Mouse (Mus musculus): ENCODE data around the gene Aldh1a2.

Aldh1a2 gene

GRCm38 (mm10) chr9:71213636-71214035 is 2.0 kb upstream of the Aldh1a2 start:
- in situ Hi-C loops (cut with MboI; ENCODE audit: unreplicated experiment in 2 of 2), result loop anchor here in 1 of 2 experiments (10.0 to 25.0 kb wide), 2 partner anchors 324 to 401 kb away; no protein-coding TSS in a partner anchor

- in situ Hi-C loops (cut with MboI; ENCODE audit: unreplicated experiment in 2 of 2), result loop anchor here in 1 of 2 experiments (10.0 to 25.0 kb wide), 2 partner anchors 321 to 398 kb away; no protein-coding TSS in a partner anchor
These were observed 727 bp downstream of the Aldh1a2 start for GRCm38 (mm10) chr9:71216036-71216995.

- in situ Hi-C loops (cut with MboI; ENCODE audit: unreplicated experiment in 2 of 2), result loop anchor here in 1 of 2 experiments (10.0 to 25.0 kb wide), 2 partner anchors 320 to 398 kb away; no protein-coding TSS in a partner anchor
These were observed 1.6 kb downstream of the Aldh1a2 start for GRCm38 (mm10) chr9:71216996-71217792.

- in situ Hi-C loops (cut with MboI; ENCODE audit: unreplicated experiment in 2 of 2), result loop anchor here in 1 of 2 experiments (10.0 to 25.0 kb wide), 2 partner anchors 320 to 397 kb away; no protein-coding TSS in a partner anchor
These were observed 2.2 kb downstream of the Aldh1a2 start for GRCm38 (mm10) chr9:71217793-71218095.

DNA sequence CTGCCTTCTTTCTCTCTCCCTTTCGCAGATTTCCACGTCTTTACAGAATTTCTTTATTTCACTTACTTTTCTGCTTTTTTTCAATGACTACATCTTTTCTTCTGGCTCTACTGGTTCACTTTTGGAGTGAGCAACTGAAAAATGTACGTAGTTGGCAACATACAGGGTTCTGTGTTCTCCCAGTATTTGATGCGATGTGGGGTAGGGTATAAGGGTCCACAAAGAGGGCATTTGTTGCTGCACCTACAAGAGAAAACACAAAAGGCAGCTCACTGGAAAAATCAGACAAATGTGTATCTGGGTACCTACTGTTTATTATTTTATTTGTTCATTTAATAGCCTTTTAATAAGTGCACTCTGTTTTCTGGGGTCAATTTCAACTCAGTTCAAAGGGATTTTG is 3.6 kb downstream of the Aldh1a2 start:
- in situ Hi-C loops (cut with MboI; ENCODE audit: unreplicated experiment in 2 of 2), result loop anchor here in 1 of 2 experiments (10.0 to 25.0 kb wide), 2 partner anchors 318 to 396 kb away; no protein-coding TSS in a partner anchor

GRCm38 (mm10) chr9:71220401-71220800 is 4.8 kb downstream of the Aldh1a2 start:
- in situ Hi-C loops (cut with MboI; ENCODE audit: unreplicated experiment in 2 of 2), result loop anchor here in 1 of 2 experiments (25.0 kb wide), 1 partner anchor 317 kb away; no protein-coding TSS in a partner anchor

- in situ Hi-C loops (cut with MboI; ENCODE audit: unreplicated experiment in 2 of 2), result no loop called here
These were observed 11.8 kb downstream of the Aldh1a2 start for GRCm38 (mm10) chr9:71227226-71227970.

DNA sequence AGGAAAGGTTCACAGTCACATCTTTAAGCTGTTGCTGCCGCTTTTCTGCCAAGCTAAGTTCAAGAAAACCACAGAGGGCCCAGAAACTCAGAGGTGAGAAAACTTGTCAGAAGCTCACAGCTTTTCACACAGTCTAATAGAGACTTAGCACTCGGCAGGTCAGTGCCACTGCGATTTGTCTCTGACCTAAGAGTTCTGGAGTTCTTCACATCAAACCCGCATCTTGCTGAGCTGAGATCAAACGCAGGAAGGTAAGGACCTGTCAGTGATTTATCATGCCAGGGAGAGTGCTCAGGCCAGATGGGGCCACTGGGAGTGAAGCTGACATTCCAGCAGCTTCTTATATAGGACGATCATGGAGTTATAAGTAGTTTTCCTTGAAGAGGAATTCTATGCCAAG is 14.4 kb downstream of the Aldh1a2 start:
- in situ Hi-C loops (cut with MboI; ENCODE audit: unreplicated experiment in 2 of 2), result no loop called here

- in situ Hi-C loops (cut with MboI; ENCODE audit: unreplicated experiment in 2 of 2), result no loop called here
These were observed 21.0 kb downstream of the Aldh1a2 start for GRCm38 (mm10) chr9:71236540-71236939.

- in situ Hi-C loops (cut with MboI; ENCODE audit: unreplicated experiment in 2 of 2), result no loop called here
These were observed 24.3 kb downstream of the Aldh1a2 start for GRCm38 (mm10) chr9:71239926-71240325.

- in situ Hi-C loops (cut with MboI; ENCODE audit: unreplicated experiment in 2 of 2), result no loop called here
These were observed 26.2 kb downstream of the Aldh1a2 start for GRCm38 (mm10) chr9:71241515-71242411.

GRCm38 (mm10) chr9:71242412-71242781 is 26.8 kb downstream of the Aldh1a2 start:
- in situ Hi-C loops (cut with MboI; ENCODE audit: unreplicated experiment in 2 of 2), result no loop called here

DNA sequence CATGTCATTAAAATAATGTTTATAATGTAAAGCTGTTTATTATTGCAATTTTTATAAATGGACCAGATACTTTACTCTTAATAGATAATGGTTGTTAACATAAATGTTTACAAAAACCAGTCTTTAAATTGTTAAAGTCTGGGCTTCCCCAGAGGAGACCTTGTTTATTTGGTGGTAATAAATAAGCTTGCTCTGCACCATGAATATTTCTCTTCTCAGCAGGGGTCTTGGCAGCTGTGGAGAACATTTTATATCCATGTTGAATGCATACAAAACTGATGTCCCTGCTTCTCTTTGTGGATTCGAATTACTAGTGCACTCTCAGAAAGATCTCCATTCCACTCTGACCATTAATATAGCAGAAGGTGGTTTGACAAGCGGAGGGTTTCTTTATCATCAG is 38.8 kb downstream of the Aldh1a2 start:
- in situ Hi-C loops (cut with MboI; ENCODE audit: unreplicated experiment in 2 of 2), result no loop called here

DNA sequence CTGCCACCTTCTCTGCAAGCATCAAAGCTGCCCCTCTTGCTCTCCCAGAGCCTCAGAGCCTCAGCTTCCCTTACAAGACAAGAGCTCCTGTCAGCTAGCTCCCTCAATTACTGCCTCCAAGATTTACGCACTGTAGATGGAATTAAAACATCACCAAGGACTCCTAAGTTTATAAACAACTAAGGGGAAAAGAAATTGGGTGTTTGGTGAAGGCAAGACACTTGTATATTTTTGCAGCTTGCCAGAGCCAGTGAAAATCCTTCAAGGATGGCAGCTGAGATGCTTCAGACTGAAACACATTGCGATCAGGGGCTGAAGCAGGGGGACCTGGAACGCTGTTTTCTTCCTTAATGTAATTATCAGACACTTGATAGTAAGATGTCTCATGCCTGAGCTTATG is 47.1 kb downstream of the Aldh1a2 start:
- in situ Hi-C loops (cut with MboI; ENCODE audit: unreplicated experiment in 2 of 2), result no loop called here

DNA sequence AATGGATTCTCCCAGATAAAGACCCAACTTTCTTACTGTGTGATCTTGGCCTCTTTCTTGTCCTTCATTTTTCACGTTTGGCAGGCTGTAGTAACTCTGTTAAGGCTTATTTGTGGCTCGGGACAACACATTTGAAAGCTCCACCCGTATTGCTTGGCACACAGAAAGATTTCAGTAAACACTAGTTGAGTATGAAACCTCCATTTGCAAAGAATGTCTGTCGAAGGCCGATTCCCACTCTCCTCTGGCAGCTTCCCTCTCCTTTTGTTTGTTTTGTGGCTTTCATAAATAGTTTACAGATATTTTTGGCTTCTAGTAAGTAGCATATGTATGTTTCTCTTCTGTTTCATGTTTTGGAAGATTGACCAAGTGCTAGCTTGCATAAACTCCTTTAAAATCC is 54.1 kb downstream of the Aldh1a2 start:
- in situ Hi-C loops (cut with MboI; ENCODE audit: unreplicated experiment in 2 of 2), result no loop called here

GRCm38 (mm10) chr9:71270205-71270604 is 54.6 kb downstream of the Aldh1a2 start:
- in situ Hi-C loops (cut with MboI; ENCODE audit: unreplicated experiment in 2 of 2), result no loop called here

DNA sequence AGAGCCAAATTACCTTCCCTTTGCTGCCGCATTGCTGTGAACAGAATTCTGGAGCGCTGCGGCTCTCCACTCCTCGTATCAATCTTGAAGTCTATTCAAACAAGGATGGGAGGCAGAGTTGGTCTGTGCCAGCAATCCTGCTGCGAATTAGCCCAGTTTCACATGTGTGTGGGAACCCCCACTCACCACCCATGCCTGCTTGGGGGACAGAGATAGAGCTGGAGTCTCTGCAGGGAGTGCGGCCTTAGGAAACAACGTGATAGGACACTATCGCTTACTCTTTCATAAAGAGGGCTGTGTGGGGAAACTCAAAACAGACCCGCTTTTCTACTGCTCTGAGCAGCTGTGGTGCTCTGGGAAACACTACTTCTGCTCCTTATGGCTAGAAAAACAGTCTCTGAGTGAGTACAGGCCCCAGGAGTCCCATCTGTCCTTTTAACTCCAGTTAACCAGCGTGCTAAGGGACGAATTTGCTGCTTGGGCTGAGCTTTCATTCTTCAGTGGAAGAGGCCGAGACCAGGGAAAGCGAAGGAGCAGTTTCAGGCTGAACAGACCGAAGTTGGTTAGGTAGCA is 60.6 kb downstream of the Aldh1a2 start:
- in situ Hi-C loops (cut with MboI; ENCODE audit: unreplicated experiment in 2 of 2), result no loop called here

- in situ Hi-C loops (cut with MboI; ENCODE audit: unreplicated experiment in 2 of 2), result no loop called here
These were observed 63.2 kb downstream of the Aldh1a2 start for GRCm38 (mm10) chr9:71278741-71279140.

DNA sequence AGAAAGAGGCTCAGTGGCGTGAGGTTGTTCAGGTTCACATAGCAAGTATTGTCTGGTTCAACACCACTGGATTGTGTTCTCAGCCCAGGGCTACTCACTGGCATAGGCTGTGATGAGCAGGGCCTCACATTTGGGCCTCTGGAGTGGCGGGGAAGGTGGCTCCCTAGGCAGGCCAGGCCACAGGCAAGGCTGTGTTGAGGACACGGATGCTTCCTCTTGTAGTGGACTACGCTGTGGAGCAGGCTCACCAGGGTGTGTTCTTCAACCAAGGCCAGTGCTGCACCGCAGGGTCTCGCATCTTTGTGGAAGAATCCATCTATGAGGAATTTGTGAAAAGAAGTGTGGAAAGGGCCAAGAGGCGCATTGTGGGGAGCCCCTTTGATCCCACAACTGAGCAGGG is 67.6 kb downstream of the Aldh1a2 start:
- in situ Hi-C loops (cut with MboI; ENCODE audit: unreplicated experiment in 2 of 2), result no loop called here
